Mouse (Mus musculus): ENCODE data around the gene Spag6.

- no peak for TF ChIP-seq MEF2A (IDR thresholded peaks at IDR 0.05; ENCODE audit: extremely low read depth, insufficient replicate concordance, low read depth, low read length, poor library complexity, severe bottlenecking)
- TF ChIP-seq MAZ (IDR thresholded peaks at IDR 0.05; ENCODE audit: low read depth, low read length) = no peak
- TF ChIP-seq CTCF (IDR thresholded peaks at IDR 0.05 in 2 of 3, conservative IDR thresholded peaks at IDR 0.05 in 1 of 3; ENCODE audit: control insufficient read depth in 1 of 3, insufficient read depth in 1 of 3, low read depth in 2 of 3, low read length in 3 of 3, poor library complexity in 1 of 3, severe bottlenecking in 1 of 3) = no peak
- no peak for TF ChIP-seq POLR2A (IDR thresholded peaks at IDR 0.05; ENCODE audit: control insufficient read depth in 1 of 2, insufficient read depth in 1 of 2, low read depth in 1 of 2, low read length in 2 of 2, poor library complexity in 1 of 2)
- TF ChIP-seq USF1 (IDR thresholded peaks at IDR 0.05; ENCODE audit: low read depth, low read length) = no peak
- TF ChIP-seq GATA1 (IDR thresholded peaks at IDR 0.05; ENCODE audit: low read depth, low read length) = no peak
- no peak for TF ChIP-seq RAD21 (IDR thresholded peaks at IDR 0.05; ENCODE audit: low read depth, low read length)
- TF ChIP-seq ZNF384 (IDR thresholded peaks at IDR 0.05; ENCODE audit: low read depth, low read length) = no peak
- no peak for TF ChIP-seq GABPA (IDR thresholded peaks at IDR 0.05; ENCODE audit: low read depth, low read length)
- TF ChIP-seq SIN3A (IDR thresholded peaks at IDR 0.05; ENCODE audit: low read length) = no peak
Measured at GRCm38 (mm10) chr2:18797776-18798175, 103.9 kb downstream of the Spag6 start.

Data from MEL (cell line).